Mouse (Mus musculus): ENCODE data around the gene Atp7a.

The Atp7a gene

GRCm38 (mm10) chrX:106080811-106081443 lies 53.9 kb downstream of the Atp7a start:
- no peak for DNase-seq (ENCODE audit: low spot score)

- DNase-seq (ENCODE audit: low spot score), result no peak
Observed at GRCm38 (mm10) chrX:106082518-106082917, 55.4 kb downstream of the Atp7a start.

- DNase-seq (ENCODE audit: low spot score), result no peak
Observed at GRCm38 (mm10) chrX:106085132-106085531, 58.1 kb downstream of the Atp7a start.

GRCm38 (mm10) chrX:106085564-106085963 lies 58.5 kb downstream of the Atp7a start:
- DNase-seq (ENCODE audit: low spot score), result no peak

- DNase-seq (ENCODE audit: low spot score), result no peak
Observed at GRCm38 (mm10) chrX:106092939-106093338, 65.9 kb downstream of the Atp7a start.

- DNase-seq (ENCODE audit: low spot score), result no peak
Observed at GRCm38 (mm10) chrX:106105464-106105863, 78.4 kb downstream of the Atp7a start.

- DNase-seq (ENCODE audit: low spot score), result no peak
Observed at GRCm38 (mm10) chrX:106113881-106114280, 86.8 kb downstream of the Atp7a start.

- no peak for DNase-seq (ENCODE audit: low spot score)
Observed at GRCm38 (mm10) chrX:106114674-106115073, 87.6 kb downstream of the Atp7a start.

- DNase-seq (ENCODE audit: low spot score), result no peak
Observed at GRCm38 (mm10) chrX:106122823-106123222, 95.7 kb downstream of the Atp7a start.

GRCm38 (mm10) chrX:106128283-106128682 lies 101.2 kb downstream of the Atp7a start:
- no peak for DNase-seq (ENCODE audit: low spot score)

- DNase-seq (ENCODE audit: low spot score), result no peak
Observed at GRCm38 (mm10) chrX:106129877-106130276, 102.8 kb downstream of the Atp7a start.

- DNase-seq (ENCODE audit: low spot score), result no peak
Observed at GRCm38 (mm10) chrX:106134916-106135315, 107.8 kb downstream of the Atp7a start.

GRCm38 (mm10) chrX:106135484-106135883 lies 108.4 kb downstream of the Atp7a start:
- no peak for DNase-seq (ENCODE audit: low spot score)

- no peak for DNase-seq (ENCODE audit: low spot score)
Observed at GRCm38 (mm10) chrX:106135916-106136575, 109.0 kb downstream of the Atp7a start.

GRCm38 (mm10) chrX:106139309-106140070 lies 112.4 kb downstream of the Atp7a start:
- no peak for DNase-seq (ENCODE audit: low spot score)

GRCm38 (mm10) chrX:106142936-106143335 lies 115.9 kb downstream of the Atp7a start, which contains the start of gene Tlr13:
Gene Tlr13 (plus strand): TSS chrX:106143204.
- no peak for DNase-seq (ENCODE audit: low spot score)

GRCm38 (mm10) chrX:106148185-106148584 lies 121.1 kb downstream of the Atp7a start:
- no peak for DNase-seq (ENCODE audit: low spot score)

GRCm38 (mm10) chrX:106149460-106149859 lies 122.4 kb downstream of the Atp7a start:
- DNase-seq (ENCODE audit: low spot score), result no peak

- no peak for DNase-seq (ENCODE audit: low spot score)
Observed at GRCm38 (mm10) chrX:106154180-106154586, 127.1 kb downstream of the Atp7a start.

- DNase-seq (ENCODE audit: low spot score), result no peak
Observed at GRCm38 (mm10) chrX:106155892-106156291, 128.8 kb downstream of the Atp7a start.

- no peak for DNase-seq (ENCODE audit: low spot score)
Observed at GRCm38 (mm10) chrX:106163995-106164394, 136.9 kb downstream of the Atp7a start.

GRCm38 (mm10) chrX:106164555-106164954 lies 137.5 kb downstream of the Atp7a start:
- no peak for DNase-seq (ENCODE audit: low spot score)

GRCm38 (mm10) chrX:106165089-106165488 lies 138.0 kb downstream of the Atp7a start:
- DNase-seq (ENCODE audit: low spot score), result no peak
